Mouse (Mus musculus): ENCODE measurements at regions not wholly inside any gene's neighbourhood (a gene's known extent, or its start where the extent isn't known, plus 50 kb on each side); places are given as distances from the start of the nearest gene placed in this dataset.

DNA sequence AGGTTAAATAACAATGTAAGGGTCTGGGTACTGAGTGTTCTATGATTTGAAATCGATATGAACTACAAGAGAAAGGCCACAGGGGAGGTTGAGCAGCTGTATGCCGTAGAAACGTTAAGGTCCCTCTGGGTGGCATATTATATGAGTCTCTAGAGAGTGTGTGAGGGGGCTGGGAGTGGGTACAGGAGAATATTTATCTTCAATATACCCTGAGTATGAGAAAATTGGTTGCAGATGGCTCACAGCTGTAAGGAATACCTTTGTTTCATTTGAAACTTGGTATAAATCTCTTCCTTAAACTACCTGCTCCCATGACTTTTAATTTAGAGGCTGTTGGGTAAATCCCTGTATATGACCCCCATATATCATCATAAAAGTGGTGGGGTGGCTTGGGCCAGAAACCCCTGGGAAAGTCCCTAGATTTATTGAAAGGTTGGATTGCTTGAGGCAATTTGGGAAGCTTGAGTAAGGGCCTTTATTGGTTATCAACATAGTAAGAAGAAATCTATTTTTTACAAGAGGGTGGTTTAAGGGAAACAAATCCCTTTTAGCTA lies 128.7 kb upstream of the Prkg2 start:
- no peak for DNase-seq (ENCODE audit: low spot score)

DNA sequence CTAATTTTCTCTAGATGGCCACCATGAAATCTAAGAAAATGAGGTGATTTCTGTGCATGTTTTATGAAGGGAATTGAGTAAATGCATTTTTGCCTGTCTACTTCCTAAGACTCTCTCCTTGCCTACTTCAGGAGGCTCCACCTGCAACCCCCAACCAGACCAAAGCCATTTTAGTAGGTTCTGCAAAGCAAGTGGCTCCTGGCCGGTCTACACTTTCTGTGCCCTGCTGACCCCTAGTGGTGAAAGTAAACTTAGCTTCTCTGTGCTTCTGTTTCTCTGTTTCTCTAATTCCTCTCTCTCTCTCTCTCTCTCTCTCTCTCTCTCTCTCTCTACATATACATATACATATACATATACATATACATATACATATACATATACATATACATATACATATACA lies 120.8 kb upstream of the Prkg2 start:
- peak; percentile 24 for DNase-seq (ENCODE audit: low spot score)

DNA sequence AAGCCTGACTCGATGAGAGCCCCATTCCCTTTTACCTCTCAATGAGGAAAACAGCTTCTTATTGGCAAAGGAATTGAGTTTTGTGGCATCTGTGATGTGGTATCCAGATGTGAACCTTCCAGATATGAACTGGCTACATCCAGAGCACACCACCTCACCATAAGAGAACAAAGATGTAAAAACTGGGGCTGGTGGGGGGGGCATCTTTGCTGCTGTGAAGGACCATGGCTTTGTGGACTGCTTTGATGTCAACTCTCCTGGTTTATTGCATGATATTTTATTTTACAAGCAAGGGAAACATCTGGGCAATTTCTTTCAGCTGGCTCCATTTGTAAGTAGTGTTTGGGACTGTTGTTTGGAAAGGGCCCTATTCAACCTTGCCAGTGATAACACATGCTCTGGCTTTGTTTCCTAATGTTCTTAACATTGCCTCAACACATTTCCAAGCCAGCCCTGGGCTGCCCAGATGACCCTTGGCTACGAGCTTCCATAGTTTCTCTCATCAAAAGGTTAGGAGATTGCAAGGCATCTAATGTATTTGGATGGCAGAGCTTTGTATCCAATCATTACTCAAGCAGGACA lies 116.2 kb upstream of the Prkg2 start:
- DNase-seq (ENCODE audit: low spot score) = no peak

DNA sequence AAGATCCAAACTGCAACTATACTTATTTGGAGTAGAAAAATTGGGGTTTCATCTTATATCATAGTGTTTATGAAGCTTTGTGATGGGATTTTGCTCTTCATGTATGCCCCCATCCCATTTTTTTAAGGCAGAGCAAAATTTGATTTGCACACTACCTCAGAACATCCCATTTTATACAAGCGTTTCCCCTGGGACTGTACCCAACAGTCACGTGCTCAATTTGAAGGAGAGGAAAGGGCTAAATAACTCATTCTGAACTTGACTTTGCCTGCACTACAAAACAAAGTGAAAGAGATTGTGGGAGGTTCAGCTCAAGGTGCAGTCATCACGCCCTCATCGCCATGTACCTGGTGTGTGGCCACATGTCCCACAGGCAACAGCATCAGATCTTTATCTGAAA lies 115.1 kb upstream of the Prkg2 start:
- DNase-seq (ENCODE audit: low spot score) = no peak

DNA sequence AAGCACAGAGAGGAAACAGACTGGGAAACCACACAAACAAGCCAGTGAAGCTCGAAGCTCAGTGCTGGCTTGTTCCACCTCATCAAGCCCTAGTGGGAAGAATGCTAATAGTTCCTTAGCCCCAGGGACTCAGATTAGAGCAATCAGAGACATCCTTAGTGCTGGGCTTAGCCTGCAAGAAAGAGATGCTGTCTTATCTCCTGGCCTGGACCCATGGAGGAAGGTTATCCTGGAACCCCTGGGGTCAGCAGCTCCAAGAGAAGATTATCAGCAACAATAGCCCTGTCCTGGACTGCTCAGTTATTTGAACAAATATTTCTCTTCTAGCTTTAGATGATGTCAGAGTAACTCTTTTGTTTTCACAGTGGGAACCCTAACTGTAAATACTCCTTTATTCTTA lies 112.8 kb upstream of the Prkg2 start:
- no peak for DNase-seq (ENCODE audit: low spot score)

DNA sequence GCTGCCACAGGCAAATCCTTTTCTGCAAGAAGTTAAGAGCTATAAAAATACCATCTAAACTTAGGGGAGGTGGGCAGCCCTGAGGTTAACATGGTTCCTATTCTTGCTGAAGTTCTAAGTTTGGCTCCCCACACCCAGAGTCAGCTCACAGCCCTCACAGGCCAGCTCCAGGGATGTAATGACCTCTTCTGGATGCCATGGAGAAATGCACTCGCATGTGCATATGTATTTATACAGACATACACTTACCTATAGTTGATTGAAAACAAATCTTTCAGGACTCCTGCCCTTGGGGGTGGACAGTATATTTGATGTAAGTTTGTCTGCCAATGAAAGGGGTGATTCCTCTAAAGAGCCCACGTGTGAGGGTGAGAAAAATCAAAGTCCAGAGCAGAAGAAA lies 95.5 kb upstream of the Prkg2 start:
- no peak for DNase-seq (ENCODE audit: low spot score)

DNA sequence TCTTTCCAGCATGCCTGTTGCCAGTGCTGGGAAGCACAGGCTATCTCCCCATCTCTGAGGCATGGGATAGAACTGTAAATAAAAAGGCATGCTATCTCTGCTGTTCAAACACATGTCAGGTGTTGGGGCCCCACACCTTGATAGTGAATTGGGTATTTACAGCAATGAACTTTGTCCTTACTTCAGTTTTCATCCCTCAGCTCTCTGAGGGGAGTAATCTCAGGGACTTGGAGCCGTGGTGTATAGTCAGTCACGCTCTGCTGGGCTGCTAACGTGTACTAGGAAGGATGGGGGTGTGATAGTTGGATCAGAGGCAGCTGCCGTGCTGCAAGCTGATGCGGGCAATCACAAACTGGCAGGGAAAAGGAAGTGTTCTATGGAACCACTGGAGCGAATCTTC lies 91.5 kb upstream of the Prkg2 start:
- no peak for DNase-seq (ENCODE audit: low spot score)

DNA sequence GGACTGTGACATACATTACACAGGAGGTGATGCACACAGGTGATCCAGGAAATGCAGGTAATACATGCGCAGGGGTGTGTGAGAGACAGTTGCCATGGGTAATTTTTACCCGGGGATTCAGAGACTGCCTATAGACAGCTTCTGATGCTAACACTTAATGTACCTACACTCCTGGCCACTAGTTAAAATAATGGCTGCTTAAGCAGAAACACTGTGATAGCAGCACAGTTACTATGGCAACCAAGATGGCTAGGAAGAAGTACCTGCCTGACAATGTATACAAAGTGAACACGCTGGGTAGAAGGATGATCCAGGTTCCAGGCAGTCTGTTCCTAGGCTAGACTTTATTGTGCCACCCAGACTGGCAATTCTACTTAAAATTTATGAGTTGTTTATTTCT lies 88.3 kb upstream of the Prkg2 start:
- no peak for DNase-seq (ENCODE audit: low spot score)

DNA sequence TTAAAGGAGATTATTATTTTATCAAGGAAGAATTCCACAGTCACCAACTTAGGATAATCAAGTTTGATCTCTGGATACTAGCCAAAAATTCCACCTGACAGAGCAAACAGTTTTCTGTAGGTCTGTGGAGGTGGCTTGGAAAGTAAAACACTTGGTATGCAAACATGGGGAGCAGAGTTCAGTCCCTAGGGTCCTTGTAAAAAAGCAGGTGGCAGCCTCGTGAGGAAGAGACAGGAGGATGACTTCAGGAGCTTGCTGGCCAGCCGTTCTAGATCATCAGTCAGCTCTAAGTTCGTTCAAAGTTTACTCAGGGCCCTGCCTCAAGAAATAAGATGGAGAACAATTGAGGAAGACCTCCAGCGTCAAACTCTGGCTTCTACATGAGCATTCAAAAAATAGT lies 74.6 kb upstream of the Prkg2 start:
- no peak for DNase-seq (ENCODE audit: low spot score)

DNA sequence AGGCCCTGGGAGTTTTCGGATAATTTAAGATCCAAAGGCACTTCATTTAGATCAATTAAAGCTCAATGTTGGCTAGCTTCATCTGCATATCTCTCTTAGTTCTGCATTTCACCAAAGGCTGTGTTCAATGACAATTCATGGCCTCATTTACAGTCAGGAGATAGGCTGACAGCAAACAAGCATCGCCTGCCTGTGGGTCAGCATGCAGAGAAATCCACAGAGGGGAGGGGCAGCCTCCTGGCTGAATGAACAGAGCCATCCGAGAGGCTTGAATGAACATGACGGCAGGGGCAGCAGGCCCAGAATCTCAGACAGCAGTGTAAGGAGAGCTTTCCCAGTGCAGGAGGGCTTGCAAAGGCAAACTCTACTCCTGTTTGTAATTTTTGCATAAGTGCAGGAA lies 74.1 kb upstream of the Prkg2 start:
- no peak for DNase-seq (ENCODE audit: low spot score)

DNA sequence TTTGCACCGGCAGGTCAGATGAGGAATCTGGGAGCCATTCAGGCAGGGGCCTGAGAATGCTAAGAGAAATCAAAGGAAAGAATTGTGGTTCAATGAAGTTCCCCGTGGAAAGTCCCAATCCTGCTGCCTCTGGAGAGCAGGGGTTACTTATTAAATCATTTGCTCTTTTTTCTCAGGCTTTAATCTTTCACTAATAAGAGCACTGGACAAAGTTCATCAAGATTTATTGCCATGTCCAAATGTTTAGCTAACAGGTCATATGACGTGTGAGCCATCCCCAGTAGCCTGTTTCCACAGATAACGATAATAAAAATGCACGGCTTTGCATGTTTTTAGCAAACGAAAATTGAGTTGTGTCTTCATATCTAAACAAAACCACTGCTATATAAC lies 62.6 kb upstream of the Prkg2 start:
- DNase-seq (ENCODE audit: low spot score) = no peak

DNA sequence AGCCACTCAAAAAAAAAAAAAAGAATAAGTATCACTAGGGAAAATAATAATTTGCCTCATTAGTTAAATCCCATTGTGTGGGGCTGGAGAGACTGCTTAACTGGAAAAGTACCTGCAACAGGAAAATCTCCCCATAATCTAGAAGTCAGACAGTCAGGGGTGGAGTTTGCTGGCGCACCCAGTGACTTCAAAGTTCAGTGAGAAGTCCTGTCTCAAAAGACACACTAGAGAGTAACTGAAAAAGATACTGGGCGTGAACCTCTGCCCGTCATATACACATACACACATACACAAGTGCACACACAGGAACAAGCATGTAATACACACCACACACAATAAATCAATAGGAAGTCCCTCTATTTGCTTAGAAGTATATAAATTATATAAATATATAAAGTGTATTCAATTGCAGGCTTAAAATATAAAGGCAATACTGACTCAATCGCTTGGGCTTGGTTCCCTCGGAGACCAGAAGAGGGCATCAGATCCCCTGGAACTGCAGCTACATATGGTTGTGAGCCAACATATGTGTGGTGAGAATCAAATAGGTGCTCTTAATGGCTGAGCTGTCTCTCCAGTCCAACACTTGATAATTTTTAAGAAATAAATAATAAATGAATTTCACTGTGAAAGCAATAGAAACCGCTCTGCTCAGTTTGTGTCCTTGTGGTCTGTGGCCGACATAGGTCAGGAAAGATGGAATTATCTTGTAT lies 62.0 kb upstream of the Prkg2 start:
- DNase-seq (ENCODE audit: low spot score) = no peak

Measured in layer of hippocampus, adult 9-10 months (tissue).